Mouse (Mus musculus) intestine, postnatal 0 days (tissue): ENCODE data around the gene Pirb. TPM values are rescaled to one million over a fixed set of nuclear protein-coding genes. Genes with fewer than 3 reads are reported as not detected.
"Not testable (repeated sequence)": the region's sequence is repeated elsewhere in the genome, so short reads cannot be mapped to it uniquely, and the experiment has no call there.

Source experiments
- ATAC-seq: fragments of 200-750 bp; cut with Nextera tagmentation; 2 replicates; pipeline ENCODE4 v1.8.0; 2017; ENCODE audit warnings: mild to moderate bottlenecking, moderate TSS enrichment, moderate library complexity
- H3K27ac ChIP-seq: fragments of 300-500 bp; sonication (generic); 2 replicates; pipeline ENCODE4 v1.5.1; 2014; ENCODE audit warnings: mild to moderate bottlenecking, low read depth, low read length, moderate library complexity
- H3K27me3 ChIP-seq: fragments of 300-500 bp; sonication (generic); replicated peaks from 2 replicates; pipeline ENCODE4 v1.6.1; 2014; ENCODE audit warnings: low read length, mixed read lengths; ENCODE audit not compliant: control insufficient read depth, insufficient read depth
- H3K36me3 ChIP-seq: fragments of 300-500 bp; sonication (generic); 2 replicates; pipeline ENCODE4 v1.6.1; 2014; ENCODE audit warnings: mild to moderate bottlenecking, moderate library complexity; ENCODE audit not compliant: control insufficient read depth, insufficient read depth
- H3K4me1 ChIP-seq: fragments of 300-500 bp; sonication (generic); replicated peaks from 2 replicates; pipeline ENCODE4 v1.6.1; 2014; ENCODE audit warnings: antibody characterized with exemption, low read length, mixed read lengths; ENCODE audit not compliant: control insufficient read depth, insufficient read depth
- H3K4me2 ChIP-seq: fragments of 300-500 bp; sonication (generic); replicated peaks from 2 replicates; pipeline ENCODE4 v1.6.1; 2014; ENCODE audit warnings: low read depth, mild to moderate bottlenecking, moderate library complexity
- H3K4me3 ChIP-seq: fragments of 300-500 bp; sonication (generic); 2 replicates; pipeline ENCODE4 v1.5.1; 2014; ENCODE audit warnings: low read depth, low read length
- H3K9ac ChIP-seq: fragments of 300-500 bp; sonication (generic); 2 replicates; pipeline ENCODE4 v1.6.1; 2014; ENCODE audit warnings: mild to moderate bottlenecking, low read depth, low read length
- H3K9me3 ChIP-seq: fragments of 300-500 bp; sonication (generic); 2 replicates; pipeline ENCODE4 v1.6.1; 2016; ENCODE audit warnings: mixed run types; ENCODE audit not compliant: control insufficient read depth
- CTCF ChIP-seq: sonication (generic); IDR thresholded peaks from 2 replicates; pipeline ENCODE4 v1.5.1; 2016; ENCODE audit warnings: low read depth, mild to moderate bottlenecking, control low read depth, antibody characterized with exemption, moderate library complexity
- WGBS: fragments of 180-500 bp; shearing (Covaris S2); extraction: QIAGEN DNeasy Blood & Tissue Kit; methylation state at CpG from one replicate; pipeline ENCODE4 v1.1.7; 2014; 5-methylcytosine and 5-hydroxymethylcytosine counted together
- polyA plus RNA-seq: library from polyadenylated mRNA; unstranded; fragments of >200 nt; fragmentation: Nextera tagmentation; extraction: Ambion mirVana; gene quantifications from 2 replicates; pipeline ENCODE4 v1.2.1, GENCODE M21; 2015

The Pirb gene
- polyA plus RNA-seq: 0.69 and 0.77 TPM in 2 replicates

DNA sequence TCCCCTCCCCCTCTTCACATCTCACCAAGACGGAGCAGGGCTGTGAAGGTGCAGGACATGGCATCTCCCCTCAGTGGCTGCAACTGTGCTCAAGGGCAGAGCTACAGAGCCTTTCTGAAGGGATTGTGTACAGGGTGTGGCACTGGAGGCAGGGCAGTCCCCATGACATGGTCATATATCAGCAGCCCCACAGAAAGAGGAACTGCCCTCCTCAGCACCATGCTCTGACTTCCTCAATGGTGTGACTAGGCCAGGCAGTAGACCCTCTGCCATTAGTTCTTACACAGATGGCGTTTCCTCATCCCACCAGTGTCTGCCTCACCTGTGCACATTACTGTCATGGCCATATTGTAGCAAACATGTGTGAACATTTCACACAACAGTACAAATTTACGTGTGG lies at the start of gene Pirb:
Gene Pirb, minus strand, starts transcription at position 124 of the 400 bp plus-strand sequence.
- H3K4me1 ChIP-seq, H3K27ac ChIP-seq, H3K4me2 ChIP-seq, H3K9ac ChIP-seq, H3K9me3 ChIP-seq, H3K36me3 ChIP-seq, ATAC-seq, H3K27me3 ChIP-seq, H3K4me3 ChIP-seq: not testable (repeated sequence)
- no CpG with 5 or more reads among the region's 3 CpGs for WGBS

DNA sequence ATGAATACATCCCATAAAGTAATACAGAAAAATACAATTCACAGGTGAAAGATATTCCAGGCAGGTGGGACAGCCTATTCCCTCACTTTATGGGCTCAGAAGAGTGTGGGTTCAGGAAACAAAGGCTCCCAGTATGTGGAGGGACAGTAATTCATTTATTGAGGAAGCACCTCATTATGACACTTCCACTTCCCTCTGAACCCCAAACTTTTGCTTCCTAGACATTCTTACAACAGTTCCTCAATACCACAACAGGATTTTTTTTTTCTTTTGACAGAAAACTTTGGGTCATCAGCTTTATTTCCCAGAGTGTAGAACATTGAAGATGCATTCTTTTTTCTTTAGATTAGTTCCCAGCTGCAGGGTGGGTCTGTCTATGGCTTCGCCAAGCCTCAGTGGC lies 12.5 kb upstream of the Pirb start:
- H3K27me3 ChIP-seq, H3K4me3 ChIP-seq: not testable (repeated sequence)

DNA sequence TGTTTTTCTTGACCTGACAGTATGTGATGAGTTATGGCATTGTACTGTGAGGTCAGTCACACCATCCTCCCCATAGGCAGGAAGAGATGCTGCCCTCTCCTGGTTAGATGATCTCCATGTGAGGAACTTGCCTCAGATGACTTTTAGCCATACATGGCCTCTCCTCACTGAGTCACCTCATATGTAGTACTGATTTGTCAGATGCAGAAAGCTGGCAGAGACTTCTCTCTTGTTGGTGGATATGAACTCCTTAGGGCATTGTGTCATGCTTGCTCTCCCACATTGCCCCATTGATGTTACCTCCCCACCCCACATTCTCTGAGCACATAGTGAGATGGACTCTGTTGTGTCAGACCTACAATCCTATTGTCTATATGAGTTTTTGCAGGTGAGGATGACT lies 5.3 kb upstream of the Pirb start:
- not testable (repeated sequence) for H3K9ac ChIP-seq, H3K36me3 ChIP-seq, H3K27ac ChIP-seq, H3K27me3 ChIP-seq, ATAC-seq, H3K4me3 ChIP-seq, H3K4me1 ChIP-seq, H3K4me2 ChIP-seq, H3K9me3 ChIP-seq

More for the DNA sequence above, 12.5 kb upstream of the Pirb start:
- no CpG with 5 or more reads among the region's 1 CpGs for WGBS
- not testable (repeated sequence) for H3K9me3 ChIP-seq, H3K9ac ChIP-seq, H3K36me3 ChIP-seq, H3K4me2 ChIP-seq, H3K4me1 ChIP-seq, H3K27ac ChIP-seq, ATAC-seq

DNA sequence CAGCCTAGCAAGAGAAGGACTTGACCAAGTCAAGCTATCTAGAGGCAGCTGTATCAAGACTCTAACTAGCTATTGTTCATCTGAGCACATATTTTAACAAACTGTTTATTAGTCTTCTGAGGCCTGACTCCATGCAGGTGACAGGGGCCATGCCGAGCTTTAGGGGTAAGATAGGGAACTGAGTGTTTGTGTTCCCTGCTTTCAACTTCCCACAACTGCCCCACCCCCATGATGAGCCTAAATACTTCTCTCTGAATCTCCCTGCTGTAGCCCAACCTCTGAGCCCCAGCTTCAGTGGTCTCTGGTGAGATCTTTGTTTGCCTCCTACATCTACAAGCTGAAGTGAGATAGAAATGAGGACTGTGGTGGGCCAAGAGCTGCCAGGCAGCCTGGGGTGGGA lies 4.9 kb downstream of the Pirb start:
- no peaks in the 10 kb centered on the region for H3K36me3 ChIP-seq
- TF ChIP-seq CTCF: no peak
- H3K27ac ChIP-seq: no peak overlapping the region
- no peak overlapping the region for H3K4me3 ChIP-seq
- no peaks in the 10 kb centered on the region for H3K4me1 ChIP-seq
- no peak overlapping the region for H3K9ac ChIP-seq
- H3K9me3 ChIP-seq: no peaks in the 10 kb centered on the region
- no peak overlapping the region for H3K4me2 ChIP-seq
- WGBS: 25% methylated on average over 1 of the region's 1 CpGs
- no peak for ATAC-seq
- no peaks in the 10 kb centered on the region for H3K27me3 ChIP-seq

DNA sequence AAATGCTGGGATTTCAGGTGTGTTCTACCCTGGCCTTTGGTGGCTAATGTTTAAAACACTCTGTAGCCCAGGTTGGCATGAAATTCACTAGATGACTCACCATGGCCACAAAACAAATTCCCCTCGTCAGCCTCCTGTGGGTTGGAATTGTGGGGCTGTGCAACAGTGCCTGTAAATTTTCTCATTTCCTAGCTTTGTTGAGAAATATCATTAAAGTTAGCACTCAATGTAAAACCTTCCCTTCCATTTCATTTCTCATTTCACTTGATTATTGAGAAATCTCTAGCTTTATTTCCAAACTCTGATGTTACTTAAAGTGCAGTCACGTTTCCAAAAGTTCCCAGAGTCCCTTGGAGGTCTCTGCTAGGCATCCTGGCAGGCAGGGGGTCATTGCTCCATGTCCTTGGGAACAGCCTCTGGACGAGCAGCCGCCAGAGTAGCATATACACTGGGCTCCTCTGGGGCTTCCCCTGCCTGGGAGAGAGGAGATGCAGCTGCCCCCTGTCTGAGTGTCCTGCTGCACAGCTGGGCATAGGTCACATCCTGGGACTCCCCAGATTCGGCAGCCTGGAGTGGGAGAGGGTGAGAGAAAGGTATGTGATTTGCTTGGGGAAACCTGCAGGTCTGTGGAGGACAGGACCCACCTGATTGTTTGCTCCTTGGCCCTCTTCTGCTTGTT lies 7.8 kb downstream of the Pirb start:
- H3K36me3 ChIP-seq: no peaks in the 10 kb centered on the region
- no peak for ATAC-seq
- TF ChIP-seq CTCF: no peak
- H3K4me3 ChIP-seq: no peak overlapping the region
- H3K27me3 ChIP-seq: no peaks in the 10 kb centered on the region
- no peaks in the 10 kb centered on the region for H3K9me3 ChIP-seq
- H3K27ac ChIP-seq: no peak overlapping the region
- 34% methylated on average over 5 of the region's 5 CpGs for WGBS
- H3K4me2 ChIP-seq: no peak overlapping the region
- H3K4me1 ChIP-seq: no peaks in the 10 kb centered on the region
- H3K9ac ChIP-seq: no peak overlapping the region

DNA sequence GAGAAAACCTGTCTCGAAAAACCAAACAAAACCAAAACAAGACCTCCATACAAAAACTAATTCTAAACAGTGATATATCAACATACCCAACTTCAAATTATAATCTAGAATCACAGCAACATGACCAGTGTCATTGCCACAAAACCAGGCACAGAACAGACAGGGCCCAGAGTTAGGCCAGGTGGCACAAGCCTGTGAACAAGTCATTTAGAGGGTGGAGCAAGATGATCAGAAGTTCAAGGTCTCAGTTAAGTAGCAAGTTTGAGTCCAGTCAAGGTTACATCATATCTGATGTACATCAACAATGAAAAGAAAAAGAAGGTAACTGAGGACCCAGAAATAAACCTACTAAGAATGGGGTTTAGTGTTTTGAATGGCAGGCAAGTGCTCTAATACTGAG lies 11.2 kb downstream of the Pirb start:
- no peak for TF ChIP-seq CTCF
- H3K27ac ChIP-seq: no peak overlapping the region
- no peaks in the 10 kb centered on the region for H3K9me3 ChIP-seq
- peaks cover 5% of the 10 kb centered on the region; the same call in 1 of the 2 replicates for H3K4me1 ChIP-seq
- no peak overlapping the region for H3K4me3 ChIP-seq
- 67% methylated on average over 1 of the region's 1 CpGs for WGBS
- H3K4me2 ChIP-seq: no peak overlapping the region
- peaks cover 8% of the 10 kb centered on the region for H3K36me3 ChIP-seq
- H3K9ac ChIP-seq: no peak overlapping the region
- no peaks in the 10 kb centered on the region for H3K27me3 ChIP-seq
- ATAC-seq: no peak

DNA sequence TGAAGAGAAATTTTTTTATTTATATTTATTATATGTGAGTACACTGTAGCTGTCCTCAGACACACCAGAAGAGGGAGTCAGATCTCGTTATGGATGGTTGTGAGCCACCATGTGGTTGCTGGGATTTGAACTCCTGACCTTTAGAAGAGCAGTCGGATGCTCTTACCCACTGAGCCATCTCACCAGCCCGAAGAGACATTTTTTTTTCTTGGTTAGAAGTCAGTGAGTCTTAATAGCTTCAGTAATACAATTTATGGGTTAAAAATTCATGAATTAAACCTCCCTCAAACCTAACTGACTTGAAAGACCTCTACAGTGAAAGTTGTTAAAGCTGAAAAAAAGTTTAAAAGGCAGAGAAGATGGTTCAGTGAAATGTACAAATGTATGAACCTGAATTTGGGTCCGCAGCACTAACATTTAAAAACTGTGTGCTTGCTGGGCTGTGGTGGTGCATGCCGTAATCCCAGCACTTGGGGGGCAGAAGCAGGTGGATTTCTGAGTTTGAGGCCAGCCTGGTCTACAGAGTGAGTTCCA lies 11.7 kb downstream of the Pirb start:
- H3K27ac ChIP-seq, H3K9me3 ChIP-seq, H3K27me3 ChIP-seq, H3K9ac ChIP-seq, H3K36me3 ChIP-seq, H3K4me2 ChIP-seq, H3K4me3 ChIP-seq, ATAC-seq, H3K4me1 ChIP-seq: not testable (repeated sequence)
- WGBS: 34% methylated on average over 5 of the region's 5 CpGs
- 0 out of 2 replicates have a peak, but pooled peaks have one; percentile 12 for TF ChIP-seq CTCF
